Mouse (Mus musculus): ENCODE data around the gene Kcnab3. TPM values are rescaled to one million over a fixed set of nuclear protein-coding genes. Genes with fewer than 3 reads are reported as not detected.

Gene Kcnab3
- total RNA-seq, 2 experiments from 2014 or later, result 15.2 to 18.6 TPM

- DNase-seq (ENCODE audit: low spot score in 2 of 2), result no peak
Measured at GRCm38 (mm10) chr11:69331152-69331551, 5.1 kb downstream of the Kcnab3 start.

GRCm38 (mm10) chr11:69331929-69332405 is 5.9 kb downstream of the Kcnab3 start:
- DNase-seq (ENCODE audit: low spot score in 2 of 2), result peak; percentile 84 to 85

- DNase-seq (ENCODE audit: low spot score in 2 of 2), result no peak
Measured at GRCm38 (mm10) chr11:69332713-69333253, 6.7 kb downstream of the Kcnab3 start.

GRCm38 (mm10) chr11:69333922-69334321 is 7.9 kb downstream of the Kcnab3 start:
- DNase-seq (ENCODE audit: low spot score in 2 of 2), result no peak

GRCm38 (mm10) chr11:69334796-69335195 is 8.7 kb downstream of the Kcnab3 start:
- no peak for DNase-seq (ENCODE audit: low spot score in 2 of 2)

- DNase-seq (ENCODE audit: low spot score in 2 of 2), result peak; percentile 78 to 88
Measured at GRCm38 (mm10) chr11:69340161-69341131, 14.4 kb downstream of the Kcnab3 start, which contains the start of gene Rnf227. Gene Rnf227, plus strand, starts transcription at chr11:69340461.

GRCm38 (mm10) chr11:69346441-69346840 is 20.4 kb downstream of the Kcnab3 start:
- DNase-seq (ENCODE audit: low spot score in 2 of 2), result no peak

GRCm38 (mm10) chr11:69356544-69356943 is 30.5 kb downstream of the Kcnab3 start:
- DNase-seq (ENCODE audit: low spot score in 2 of 2), result no peak

GRCm38 (mm10) chr11:69357690-69358089 is 31.6 kb downstream of the Kcnab3 start:
- no peak for DNase-seq (ENCODE audit: low spot score in 2 of 2)

GRCm38 (mm10) chr11:69362021-69362420 is 36.0 kb downstream of the Kcnab3 start:
- DNase-seq (ENCODE audit: low spot score in 2 of 2), result no peak

GRCm38 (mm10) chr11:69362479-69362878 is 36.4 kb downstream of the Kcnab3 start:
- no peak for DNase-seq (ENCODE audit: low spot score in 2 of 2)

GRCm38 (mm10) chr11:69364376-69364775 is 38.3 kb downstream of the Kcnab3 start:
- DNase-seq (ENCODE audit: low spot score in 2 of 2), result no peak

GRCm38 (mm10) chr11:69364910-69365309 is 38.9 kb downstream of the Kcnab3 start:
- DNase-seq (ENCODE audit: low spot score in 2 of 2), result peak; percentile 92 to 94

- no peak for DNase-seq (ENCODE audit: low spot score in 2 of 2)
Measured at GRCm38 (mm10) chr11:69365722-69366121, 39.7 kb downstream of the Kcnab3 start.

- peak; percentile 92 to 96 for DNase-seq (ENCODE audit: low spot score in 2 of 2)
Measured at GRCm38 (mm10) chr11:69366157-69366854, 40.2 kb downstream of the Kcnab3 start.

- DNase-seq (ENCODE audit: low spot score in 2 of 2), result peak in 1 of 2 experiments; percentile 60
Measured at GRCm38 (mm10) chr11:69366855-69367615, 41.0 kb downstream of the Kcnab3 start.

- no peak for DNase-seq (ENCODE audit: low spot score in 2 of 2)
Measured at GRCm38 (mm10) chr11:69367616-69368355, 41.7 kb downstream of the Kcnab3 start.

- no peak for DNase-seq (ENCODE audit: low spot score in 2 of 2)
Measured at GRCm38 (mm10) chr11:69368356-69369214, 42.5 kb downstream of the Kcnab3 start.

Measured in layer of hippocampus, postnatal 14 days (tissue).